Mouse (Mus musculus): ENCODE measurements at regions not wholly inside any gene's neighbourhood (a gene's known extent, or its start where the extent isn't known, plus 50 kb on each side); places are given as distances from the start of the nearest gene placed in this dataset.
"Not testable (repeated sequence)": the region's sequence is repeated elsewhere in the genome, so short reads cannot be mapped to it uniquely, and the experiment has no call there.

DNA sequence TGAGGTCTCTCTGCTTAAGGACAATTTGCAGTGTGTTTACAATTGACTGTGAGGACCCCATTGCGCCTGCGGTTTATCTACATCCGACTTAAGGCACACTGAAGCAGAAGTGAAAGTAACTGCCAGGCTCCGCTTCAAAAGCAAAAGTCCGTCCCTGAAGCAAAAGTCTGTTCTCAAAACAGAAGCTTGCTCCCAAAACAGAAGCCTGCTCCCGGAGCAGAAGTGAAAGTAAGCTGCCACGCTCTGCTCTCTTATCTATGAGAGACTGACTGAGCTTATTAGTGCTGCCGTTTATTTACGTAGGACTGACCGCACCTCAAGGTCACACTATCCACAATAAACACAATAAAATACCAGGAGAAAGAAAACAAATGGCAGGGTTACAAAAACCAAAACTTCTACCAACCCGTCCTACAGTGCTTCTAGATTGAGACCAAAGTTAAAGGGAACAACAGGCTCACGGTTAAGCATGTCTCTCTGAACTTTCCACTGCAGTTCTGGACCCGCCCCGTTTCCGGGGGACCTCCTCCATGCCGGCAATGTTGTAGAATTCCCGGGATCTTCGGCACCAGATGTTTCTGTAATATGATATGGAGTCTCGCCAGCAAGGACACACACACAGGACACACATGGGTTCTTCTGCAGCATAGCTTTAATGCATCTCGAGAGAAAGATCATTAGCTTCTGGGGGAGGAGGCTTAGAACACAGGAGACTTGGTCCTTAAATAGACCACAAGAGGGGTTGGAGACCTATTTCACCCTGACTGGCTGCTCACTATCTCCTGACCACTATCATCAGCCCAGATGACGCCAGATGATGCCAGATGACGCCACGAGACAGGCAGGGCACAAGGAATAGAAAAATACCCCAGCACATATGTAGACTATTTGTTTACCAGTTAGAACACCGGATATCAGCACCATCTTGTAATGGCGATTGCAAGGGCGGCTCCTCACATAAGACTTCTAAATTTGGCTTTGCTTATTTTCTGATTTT, 665.8 kb downstream of the Nebl start:
- ATAC-seq (ENCODE audit: insufficient number of reproducible peaks, low FRiP score, low TSS enrichment, low read depth); H3K27me3 ChIP-seq; H3K4me1 ChIP-seq; H3K9ac ChIP-seq; H3K9me3 ChIP-seq; H3K4me3 ChIP-seq; H3K36me3 ChIP-seq; H3K4me2 ChIP-seq; H3K27ac ChIP-seq: not testable (repeated sequence)
- WGBS = 90% methylated on average over 26 of the region's 26 CpGs

All from limb, embryonic 15.5 days (tissue).